12 mouse cellular contexts compared by ENCODE assay signal in genomic region chr10:63060406-63060805, GRCm38 (mm10). TPM values are rescaled to one million over a fixed set of nuclear protein-coding genes. Genes with fewer than 3 reads are reported as not detected.
DNase-seq lines count a peak whose midpoint lies in the region; ATAC-seq and TF ChIP-seq lines count a peak whose summit lies in the region.
"Had no signal": no experiment of that assay in that cellular context is flagged by ENCODE, and none has a peak within 500 bp of the region (broad histone marks: within the 10 kb centered on the region; RNA-seq: fewer than 3 reads in every experiment).

No protein-coding gene starts in this region.

- TF ChIP-seq CTCF in left cerebral cortex, adult 2 months (IDR thresholded peaks at IDR 0.05): no peak

- H3K4me2 ChIP-seq in kidney, embryonic 14.5 days (replicated peaks; ENCODE audit: low read depth, low read length): no peak overlapping the region
- H3K4me2 ChIP-seq in liver, embryonic 16.5 days (ENCODE audit: low read depth, low read length): no peak overlapping the region
- no peak overlapping the region for H3K4me2 ChIP-seq in hindbrain, embryonic 12.5 days (replicated peaks)

- no peaks in the 10 kb centered on the region for H3K9me3 ChIP-seq in kidney, embryonic 14.5 days (ENCODE audit: control insufficient read depth, low read length)
- H3K9me3 ChIP-seq in liver, embryonic 16.5 days (replicated peaks; ENCODE audit: control insufficient read depth, low read length): no peaks in the 10 kb centered on the region
- no peaks in the 10 kb centered on the region for H3K9me3 ChIP-seq in hindbrain, embryonic 12.5 days (replicated peaks)
- H3K9me3 ChIP-seq: limb, embryonic 10.5 days had no signal

- no peak overlapping the region for H3K4me3 ChIP-seq in kidney, embryonic 14.5 days (ENCODE audit: low read length)
- H3K4me3 ChIP-seq in liver, embryonic 16.5 days (ENCODE audit: low read depth, low read length): no peak overlapping the region
- no peak overlapping the region for H3K4me3 ChIP-seq in hindbrain, embryonic 12.5 days
- no peak overlapping the region for H3K4me3 ChIP-seq in left cerebral cortex, adult 2 months
- H3K4me3 ChIP-seq: limb, embryonic 10.5 days had no signal

- intact Hi-C loops in left cerebral cortex, adult 2 months (cut with DNase I): loop anchor here (10.0 kb wide), 1 partner anchor 246 kb away; no protein-coding TSS in a partner anchor

- no peaks in the 10 kb centered on the region for H3K4me1 ChIP-seq in kidney, embryonic 14.5 days (ENCODE audit: control insufficient read depth, insufficient read depth, low read length)
- H3K4me1 ChIP-seq in liver, embryonic 16.5 days (ENCODE audit: control insufficient read depth, low read depth, low read length): no peaks in the 10 kb centered on the region
- H3K4me1 ChIP-seq in hindbrain, embryonic 12.5 days: no peaks in the 10 kb centered on the region

- no peaks in the 10 kb centered on the region for H3K36me3 ChIP-seq in kidney, embryonic 14.5 days (ENCODE audit: control insufficient read depth, insufficient read depth, low read length)
- H3K36me3 ChIP-seq in liver, embryonic 16.5 days (ENCODE audit: control insufficient read depth, insufficient read depth): no peaks in the 10 kb centered on the region
- H3K36me3 ChIP-seq in hindbrain, embryonic 12.5 days: no peaks in the 10 kb centered on the region
- H3K36me3 ChIP-seq: limb, embryonic 10.5 days had no signal

- no peak overlapping the region for H3K27ac ChIP-seq in kidney, embryonic 14.5 days (ENCODE audit: low read depth, low read length)
- H3K27ac ChIP-seq in liver, embryonic 16.5 days (ENCODE audit: low read length): peak overlapping the region; percentile 81
- H3K27ac ChIP-seq in hindbrain, embryonic 12.5 days: no peak overlapping the region
- no peak overlapping the region for H3K27ac ChIP-seq in left cerebral cortex, adult 2 months
- H3K27ac ChIP-seq: limb, embryonic 10.5 days had no signal

- H3K9ac ChIP-seq in kidney, embryonic 14.5 days (ENCODE audit: low read depth, low read length): no peak overlapping the region
- H3K9ac ChIP-seq in liver, embryonic 16.5 days (ENCODE audit: low read depth, low read length): no peak overlapping the region
- H3K9ac ChIP-seq in hindbrain, embryonic 12.5 days: no peak overlapping the region

- WGBS in kidney, embryonic 14.5 days: 45% methylated on average over 11 of the region's 11 CpGs
- 57% methylated on average over 11 of the region's 11 CpGs for WGBS in liver, embryonic 16.5 days (ENCODE audit: insufficient replicate concordance)
- 81% methylated on average over 11 of the region's 11 CpGs for WGBS in hindbrain, embryonic 12.5 days

- H3K27me3 ChIP-seq in kidney, embryonic 14.5 days (ENCODE audit: control insufficient read depth, insufficient read depth, low read length): no peaks in the 10 kb centered on the region
- no peaks in the 10 kb centered on the region for H3K27me3 ChIP-seq in liver, embryonic 16.5 days (ENCODE audit: control insufficient read depth, insufficient read depth, low read depth, low read length)
- no peaks in the 10 kb centered on the region for H3K27me3 ChIP-seq in hindbrain, embryonic 12.5 days

- DNase-seq in kidney, adult 11 months: peak; percentile 88
- DNase-seq in heart, postnatal 4 days: peak; percentile 34
- peak; percentile 60 for DNase-seq in testis, postnatal 10 days (ENCODE audit: low spot score)
- DNase-seq in gastrocnemius, adult 8-10 months (ENCODE audit: low spot score in 2 of 2): no peak
- no peak for DNase-seq in left cerebral cortex, adult 2 months (ENCODE audit: extremely low spot score in 1 of 2, low spot score in 2 of 2)
- DNase-seq: spleen, adult 18-20 months had no signal

- ATAC-seq in kidney, embryonic 14.5 days (ENCODE audit: low FRiP score, low TSS enrichment): no peak
- peak; percentile 66 for ATAC-seq in liver, embryonic 16.5 days (ENCODE audit: low read depth)
- no peak for ATAC-seq in hindbrain, embryonic 12.5 days (ENCODE audit: low FRiP score)
- ATAC-seq: activated CD4-positive, CD25-positive, alpha-beta regulatory T cell, adult 4 months had no signal

RNA-seq across cellular contexts. Expression of gene Pbld1, which starts 0.4 kb away (rescaled TPM):
- 4.8 and 5.1 TPM in 2 replicates for polyA plus RNA-seq in kidney, embryonic 14.5 days (2014; fragmentation: Nextera tagmentation; extraction: Ambion mirVana)
- total RNA-seq in heart, postnatal 4 days (2021): under 1 TPM; 0.59 to 0.93 TPM
- polyA plus RNA-seq in liver, embryonic 16.5 days (2015; fragmentation: Nextera tagmentation; extraction: Ambion mirVana): 36.6 and 48.3 TPM in 2 replicates
- polyA plus RNA-seq in hindbrain, embryonic 12.5 days (2016; fragmentation: Nextera tagmentation; extraction: Ambion mirVana): 0.79 and 0.83 TPM in 2 replicates
- total RNA-seq in gastrocnemius, adult 8-10 months (2022): under 1 TPM; 0.36 to 0.99 (median 0.47) TPM
- under 1 TPM; 0.23 to 0.66 TPM for total RNA-seq in left cerebral cortex, adult 2 months (2021)
- total RNA-seq: granulocyte monocyte progenitor cell, adult 5-6 weeks had no signal
- polyA plus RNA-seq: activated CD4-positive, CD25-positive, alpha-beta regulatory T cell, adult 4 months had no signal

RNA-seq across cellular contexts. Expression of gene Pbld2, which starts 36.3 kb away (rescaled TPM):
- 1.9 and 2.7 TPM in 2 replicates for polyA plus RNA-seq in kidney, embryonic 14.5 days (2014; fragmentation: Nextera tagmentation; extraction: Ambion mirVana)
- total RNA-seq in heart, postnatal 4 days (2021): 1 to 10 TPM; 2.4 to 2.7 TPM
- 5.3 and 6.4 TPM in 2 replicates for polyA plus RNA-seq in liver, embryonic 16.5 days (2015; fragmentation: Nextera tagmentation; extraction: Ambion mirVana)
- 0.64 and 1.3 TPM in 2 replicates for polyA plus RNA-seq in hindbrain, embryonic 12.5 days (2016; fragmentation: Nextera tagmentation; extraction: Ambion mirVana)
- 1 to 10 TPM; 2.0 to 3.5 (median 2.6) TPM for total RNA-seq in gastrocnemius, adult 8-10 months (2022)
- total RNA-seq in left cerebral cortex, adult 2 months (2021): 1 to 10 TPM; 2.7 to 3.3 TPM
- total RNA-seq: granulocyte monocyte progenitor cell, adult 5-6 weeks had no signal

RNA-seq across cellular contexts. Expression of gene Hnrnph3, which starts 36.4 kb away (rescaled TPM):
- 82.2 and 86.8 TPM in 2 replicates for polyA plus RNA-seq in kidney, embryonic 14.5 days (2014; fragmentation: Nextera tagmentation; extraction: Ambion mirVana)
- 10 to 100 TPM; 40.2 to 45.2 TPM for total RNA-seq in heart, postnatal 4 days (2021)
- 22.2 and 24.3 TPM in 2 replicates for polyA plus RNA-seq in liver, embryonic 16.5 days (2015; fragmentation: Nextera tagmentation; extraction: Ambion mirVana)
- 230 and 238 TPM in 2 replicates for polyA plus RNA-seq in hindbrain, embryonic 12.5 days (2016; fragmentation: Nextera tagmentation; extraction: Ambion mirVana)
- total RNA-seq in gastrocnemius, adult 8-10 months (2022): 10 to 100 TPM; 14.6 to 19.3 (median 17.8) TPM
- total RNA-seq in left cerebral cortex, adult 2 months (2021): 10 to 100 TPM; 51.7 to 56.9 TPM

RNA-seq across cellular contexts. Expression of gene Atoh7, which starts 39.0 kb away (rescaled TPM):
- 0.56 TPM in 1 of 2 replicates, not detected in the other for polyA plus RNA-seq in kidney, embryonic 14.5 days (2014; fragmentation: Nextera tagmentation; extraction: Ambion mirVana)
- total RNA-seq in heart, postnatal 4 days (2021): not detected
- polyA plus RNA-seq in liver, embryonic 16.5 days (2015; fragmentation: Nextera tagmentation; extraction: Ambion mirVana): not detected in 2 replicates
- polyA plus RNA-seq in hindbrain, embryonic 12.5 days (2016; fragmentation: Nextera tagmentation; extraction: Ambion mirVana): 0.62 and 1.1 TPM in 2 replicates
- under 1 TPM in 1 of 4 experiments, not detected in 3; 0.46 TPM for total RNA-seq in gastrocnemius, adult 8-10 months (2022)
- 1 to 10 TPM; 3.3 to 3.4 TPM for total RNA-seq in left cerebral cortex, adult 2 months (2021)
- total RNA-seq: granulocyte monocyte progenitor cell, adult 5-6 weeks had no signal
- polyA plus RNA-seq: activated CD4-positive, CD25-positive, alpha-beta regulatory T cell, adult 4 months had no signal

Comparison
In these comparisons a context has a peak if more than half of its experiments do, and no peak if none do; other contexts are left out.
1. DNase-seq: peak in kidney, adult 11 months (single experiment), heart, postnatal 4 days (single experiment) and testis, postnatal 10 days (single experiment); none in gastrocnemius, adult 8-10 months (0 of 2) and left cerebral cortex, adult 2 months (0 of 2).